Mouse (Mus musculus) stomach, postnatal 0 days (tissue): ENCODE results near the gene B4galnt2.

Experiments
- CTCF ChIP-seq: IDR thresholded peaks from 2 replicates; pipeline ENCODE4 v1.5.1; 2016; ENCODE audit warnings: antibody characterized with exemption, low read depth, mild to moderate bottlenecking, moderate library complexity
- EP300 ChIP-seq: optimal IDR thresholded peaks from 2 replicates; pipeline ENCODE3; 2016; ENCODE audit warnings: antibody characterized with exemption

- TF ChIP-seq CTCF: no peak
- TF ChIP-seq EP300: no peak
Measured at GRCm38 (mm10) chr11:95834742-95835710, 79.7 kb downstream of the B4galnt2 start.
